Mouse (Mus musculus): ENCODE data around the gene Gm5941.
"Not testable (repeated sequence)": the region's sequence is repeated elsewhere in the genome, so short reads cannot be mapped to it uniquely, and the experiment has no call there.

The Gm5941 gene

GRCm38 (mm10) chrX:92489649-92490048 lies at the start of gene Gm5941:
TSS of gene Gm5941 (plus strand) at chrX:92489949.
- DNase-seq: not testable (repeated sequence)

- DNase-seq: no peak
Observed at GRCm38 (mm10) chrX:92460496-92460895, 29.3 kb upstream of the Gm5941 start.

- DNase-seq: no peak
Observed at GRCm38 (mm10) chrX:92464773-92465172, 25.0 kb upstream of the Gm5941 start.

- no peak for DNase-seq
Observed at GRCm38 (mm10) chrX:92498254-92498653, 8.5 kb downstream of the Gm5941 start.

- no peak for DNase-seq
Observed at GRCm38 (mm10) chrX:92527826-92528225, 38.1 kb downstream of the Gm5941 start.

Measured in lung, adult 18-20 months (tissue).